Mouse (Mus musculus) right cerebral cortex, postnatal 10 days (tissue): Measurements from ENCODE around the gene Apaf1.

ENCODE experiments used
- DNase-seq, 2 experiments: peaks; one replicate each; pipeline ENCODE4 v3.0.0; 2021; ENCODE audit warnings: low spot score in 2 of 2

Apaf1 gene

GRCm38 (mm10) chr10:91081959-91082507, 537 bp downstream of the Apaf1 start:
- no peak for DNase-seq

DNA sequence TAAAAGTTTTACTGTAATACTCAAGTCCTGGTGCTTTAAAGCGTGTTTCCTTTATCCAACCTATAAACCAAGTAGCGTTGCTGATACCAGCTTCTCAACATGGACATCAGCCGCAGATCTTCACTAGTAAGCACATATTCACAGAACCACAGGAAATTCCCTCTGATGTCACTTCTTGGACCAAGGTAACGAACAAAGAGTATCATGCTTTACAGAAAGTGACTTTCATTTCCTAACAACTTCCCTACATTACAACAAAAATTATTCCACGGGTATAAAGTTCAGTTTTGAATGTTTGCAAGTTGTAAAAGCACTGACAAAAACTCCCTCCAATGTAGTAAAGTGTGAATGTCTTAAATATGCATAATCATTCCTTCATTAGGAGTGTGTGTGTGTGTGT, 2.0 kb downstream of the Apaf1 start:
- no peak for DNase-seq

DNA sequence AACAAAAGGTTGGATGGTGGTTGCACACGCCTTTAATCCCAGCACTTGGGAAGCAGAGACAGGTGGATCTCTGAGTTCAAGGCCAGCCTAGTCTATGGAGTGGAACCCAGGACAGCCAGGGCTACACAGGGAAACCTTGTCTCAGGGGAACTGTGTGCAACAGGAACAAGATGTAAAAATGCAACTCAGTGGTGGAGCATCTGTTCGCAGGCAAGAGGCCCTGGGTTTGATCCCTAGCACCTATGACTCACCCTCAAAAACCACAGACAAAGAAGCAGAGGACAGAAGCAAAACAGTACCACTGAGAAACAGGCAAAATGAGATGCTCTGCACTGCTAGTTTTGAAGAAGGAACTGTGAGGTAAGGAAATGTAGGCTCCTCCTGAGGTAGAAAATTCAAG, 5.9 kb downstream of the Apaf1 start:
- no peak for DNase-seq

GRCm38 (mm10) chr10:91073345-91073744, 9.2 kb downstream of the Apaf1 start:
- peak; percentile 37 to 41 for DNase-seq

DNA sequence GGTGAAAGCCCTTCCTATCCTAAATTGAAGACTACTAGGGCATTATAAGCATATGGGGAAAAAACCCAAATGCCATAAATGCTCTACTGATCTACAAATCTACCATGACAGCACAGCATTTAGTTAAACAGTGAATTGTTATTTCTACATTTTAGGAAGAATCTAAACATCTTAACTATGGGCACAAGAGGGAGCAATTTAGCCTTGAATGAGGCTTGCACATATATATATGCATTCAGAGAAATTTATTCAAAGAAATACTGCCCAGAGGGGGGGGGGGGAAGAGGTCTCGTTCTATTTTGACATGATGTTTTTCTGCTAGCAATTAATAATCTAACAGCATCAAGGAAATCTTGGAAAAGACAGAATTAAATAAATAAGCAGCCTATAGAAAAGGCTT, 10.8 kb downstream of the Apaf1 start:
- no peak for DNase-seq

DNA sequence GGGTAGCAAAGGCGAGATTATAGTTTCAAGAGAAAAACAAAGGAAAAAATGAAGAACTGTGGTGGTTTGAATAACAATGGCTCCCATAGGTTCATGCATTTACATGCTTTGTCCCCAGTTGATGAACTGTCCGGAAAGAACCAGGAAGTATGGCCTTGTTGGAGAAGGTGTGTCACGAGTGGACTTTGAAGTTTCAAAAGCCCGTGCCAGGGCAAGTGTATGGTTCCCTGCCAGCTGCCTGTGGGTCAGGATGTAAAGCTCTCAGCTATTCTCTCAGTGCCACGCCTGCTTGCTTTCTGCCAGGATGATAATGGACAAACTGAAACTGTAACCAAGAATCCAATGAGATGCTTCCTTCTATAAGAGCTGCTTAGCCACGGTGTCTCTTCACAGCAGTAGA, 20.2 kb downstream of the Apaf1 start:
- DNase-seq = no peak

GRCm38 (mm10) chr10:91060742-91061141, 21.8 kb downstream of the Apaf1 start:
- no peak for DNase-seq

- DNase-seq = no peak
Observed at GRCm38 (mm10) chr10:91052734-91053133, 29.8 kb downstream of the Apaf1 start.

- no peak for DNase-seq
Observed at GRCm38 (mm10) chr10:91051156-91051555, 31.4 kb downstream of the Apaf1 start.

DNA sequence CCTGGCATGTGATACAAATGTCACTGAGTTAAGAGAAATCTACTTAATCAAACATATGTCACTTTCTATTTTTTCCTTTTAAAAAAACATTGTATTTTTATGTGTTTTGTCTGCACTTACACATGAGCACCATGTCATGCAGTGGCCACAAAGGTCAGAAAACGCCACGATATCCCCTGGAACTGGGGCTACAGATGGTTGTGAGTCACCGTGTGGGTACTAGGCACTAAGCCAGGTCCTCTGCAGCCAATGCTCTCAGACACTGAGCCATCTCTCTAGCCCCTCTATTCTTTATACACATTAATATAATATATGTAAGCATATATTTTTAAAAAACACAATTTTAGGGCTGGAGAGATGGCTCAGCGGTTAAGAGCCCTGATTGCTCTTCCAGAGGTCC, 32.9 kb downstream of the Apaf1 start:
- DNase-seq = no peak

GRCm38 (mm10) chr10:91033942-91034341, 48.6 kb downstream of the Apaf1 start:
- DNase-seq = peak; percentile 72 to 84

GRCm38 (mm10) chr10:91032399-91032798, 50.2 kb downstream of the Apaf1 start:
- DNase-seq = peak; percentile 90 to 93

DNA sequence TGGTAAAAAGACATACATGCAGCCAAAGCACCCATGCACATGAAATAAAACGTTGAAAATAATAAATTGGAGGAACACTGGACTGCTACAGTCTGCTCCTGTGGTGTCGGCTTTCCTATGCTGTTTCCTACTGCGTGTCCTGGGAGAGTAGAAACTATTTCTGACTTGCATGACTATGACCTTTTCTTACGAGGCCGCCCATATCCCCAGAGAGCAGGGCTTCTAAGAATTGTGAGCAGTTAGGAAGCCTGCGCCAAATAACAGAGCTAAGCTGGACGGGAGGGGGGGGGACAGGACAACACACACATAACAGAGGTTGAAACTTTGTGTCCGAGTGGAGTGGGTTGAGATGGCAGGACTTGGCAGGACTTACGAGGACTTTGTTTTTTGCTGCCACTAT, 51.4 kb downstream of the Apaf1 start:
- no peak for DNase-seq

GRCm38 (mm10) chr10:91029002-91029539, 53.5 kb downstream of the Apaf1 start:
- no peak for DNase-seq

GRCm38 (mm10) chr10:91027964-91028363, 54.6 kb downstream of the Apaf1 start:
- no peak for DNase-seq

DNA sequence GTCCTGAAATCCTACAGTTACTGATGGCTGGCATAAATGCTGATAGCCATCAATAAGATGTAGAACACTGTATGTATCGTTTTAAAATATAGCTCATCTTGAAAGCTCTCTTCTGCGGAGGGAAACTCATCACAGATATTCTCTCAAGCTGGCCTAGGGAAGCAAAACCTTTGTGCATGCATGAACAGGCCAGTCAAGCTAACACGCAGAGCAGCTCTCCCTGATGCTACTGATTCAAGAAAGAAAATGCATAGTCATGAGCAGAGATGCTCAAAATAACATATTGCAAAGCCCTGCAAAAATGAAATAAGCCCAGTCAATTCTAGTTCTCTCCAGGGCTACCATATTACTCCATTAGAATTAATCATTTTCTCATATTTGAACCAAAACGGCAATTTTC, 55.1 kb downstream of the Apaf1 start:
- DNase-seq = no peak

GRCm38 (mm10) chr10:91005858-91006538, 76.6 kb downstream of the Apaf1 start:
- DNase-seq = no peak

DNA sequence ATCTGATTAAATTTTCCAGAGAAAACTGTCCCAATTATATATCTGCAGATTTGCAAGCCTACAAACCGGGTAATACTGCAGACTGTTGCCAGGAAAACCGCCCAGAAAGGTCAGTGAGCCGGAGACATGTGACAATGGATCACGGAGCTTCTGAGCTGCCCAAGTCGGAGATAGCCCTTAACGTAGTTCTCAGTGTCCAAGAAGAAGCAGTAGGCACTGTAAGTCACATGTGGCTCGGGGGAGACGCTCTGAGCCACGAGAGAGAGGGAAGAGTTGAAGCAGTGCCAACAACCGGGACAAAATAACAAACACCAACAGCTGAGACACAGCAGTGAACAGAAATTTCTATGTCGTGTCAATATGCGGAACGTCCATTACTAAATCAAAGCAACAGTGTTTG, 81.1 kb downstream of the Apaf1 start:
- peak; percentile 47 to 50 for DNase-seq

DNA sequence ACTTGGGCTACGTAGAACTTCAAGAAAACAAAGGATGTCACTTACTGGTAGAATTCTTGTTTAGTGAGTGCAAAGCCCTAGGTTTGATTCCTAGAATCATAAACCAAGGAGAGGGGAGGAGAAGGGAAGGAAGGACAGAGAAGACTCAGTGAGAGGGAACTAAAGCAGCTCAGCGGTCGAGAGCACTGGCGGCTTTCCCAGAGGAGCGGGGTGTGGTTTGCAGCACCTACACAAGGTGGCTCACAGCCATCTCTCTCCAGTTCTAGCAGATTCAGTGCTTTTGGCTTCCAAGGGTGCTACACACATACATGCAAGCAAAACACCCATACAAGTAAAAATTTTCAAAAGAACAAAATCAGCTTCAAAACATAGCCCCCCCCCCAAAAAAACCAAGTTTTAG, 82.7 kb downstream of the Apaf1 start:
- peak; percentile 51 to 62 for DNase-seq

GRCm38 (mm10) chr10:90993869-90994268, 88.7 kb downstream of the Apaf1 start:
- no peak for DNase-seq

DNA sequence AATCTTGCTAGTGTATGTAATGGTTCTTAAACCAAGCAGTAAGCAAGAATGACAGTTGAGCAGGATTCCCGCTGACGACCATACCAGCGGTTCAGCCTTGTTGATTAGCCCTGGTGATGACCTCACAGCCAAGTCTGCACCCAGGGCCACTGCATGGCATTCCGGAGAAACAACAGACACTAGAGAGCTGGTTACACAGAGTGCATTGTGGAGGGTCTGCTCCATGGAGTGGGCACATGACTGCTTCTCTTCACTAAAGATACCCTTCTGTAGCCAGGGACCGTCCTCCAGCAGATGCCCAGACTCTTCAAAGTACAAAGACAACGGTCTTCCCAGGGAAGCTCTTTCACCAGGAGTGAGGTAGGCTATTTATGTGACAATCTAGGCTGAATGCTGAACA, 90.3 kb downstream of the Apaf1 start:
- no peak for DNase-seq

DNA sequence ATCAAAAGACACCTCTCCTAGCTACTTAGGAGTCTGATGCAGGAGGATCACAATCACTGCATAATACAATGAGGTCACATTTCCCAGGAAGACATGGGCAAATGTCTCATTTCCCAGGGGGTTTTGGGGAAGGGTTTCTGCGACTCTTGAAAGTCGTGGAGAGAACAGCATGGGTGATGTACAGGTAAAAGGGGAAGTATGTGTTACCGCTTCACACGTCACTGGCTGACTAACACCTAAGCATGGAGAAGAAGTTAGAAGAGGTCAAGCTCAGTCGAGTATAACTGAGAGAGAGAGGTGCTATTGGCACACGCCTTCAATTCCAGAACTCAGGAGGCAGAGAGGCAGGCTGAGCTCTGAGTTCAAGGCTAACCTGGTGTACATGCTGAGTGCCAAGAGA, 92.2 kb downstream of the Apaf1 start:
- DNase-seq = no peak

DNA sequence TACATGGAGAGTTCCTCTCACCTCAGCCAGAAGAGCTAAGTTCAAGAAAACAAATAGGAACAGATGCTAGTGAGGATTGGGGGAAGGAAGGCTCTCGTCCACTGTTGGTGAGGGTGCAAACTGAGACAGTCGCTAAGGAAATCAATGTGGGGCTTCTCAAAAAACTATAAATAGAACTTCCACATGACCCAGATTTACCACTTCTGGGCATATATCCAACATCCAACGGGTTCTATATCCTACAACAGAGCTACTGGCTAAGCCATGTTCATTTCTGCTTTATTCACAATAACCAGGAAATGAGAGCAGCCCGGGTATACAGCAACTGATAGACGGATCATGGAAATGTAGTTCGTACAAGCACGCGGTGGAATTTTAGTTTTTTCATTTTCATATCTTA, 99.5 kb downstream of the Apaf1 start:
- DNase-seq = no peak

GRCm38 (mm10) chr10:90981811-90982210, 100.8 kb downstream of the Apaf1 start:
- no peak for DNase-seq
